Mouse (Mus musculus) layer of hippocampus, postnatal 10 days (tissue): ENCODE measurements at regions not wholly inside any gene's neighbourhood (a gene's known extent, or its start where the extent isn't known, plus 50 kb on each side); places are given as distances from the start of the nearest gene placed in this dataset.

Source experiments
- DNase-seq, 2 experiments: peaks; one replicate each; pipeline ENCODE4 v3.0.0; 2021; ENCODE audit warnings: low spot score in 2 of 2

DNA sequence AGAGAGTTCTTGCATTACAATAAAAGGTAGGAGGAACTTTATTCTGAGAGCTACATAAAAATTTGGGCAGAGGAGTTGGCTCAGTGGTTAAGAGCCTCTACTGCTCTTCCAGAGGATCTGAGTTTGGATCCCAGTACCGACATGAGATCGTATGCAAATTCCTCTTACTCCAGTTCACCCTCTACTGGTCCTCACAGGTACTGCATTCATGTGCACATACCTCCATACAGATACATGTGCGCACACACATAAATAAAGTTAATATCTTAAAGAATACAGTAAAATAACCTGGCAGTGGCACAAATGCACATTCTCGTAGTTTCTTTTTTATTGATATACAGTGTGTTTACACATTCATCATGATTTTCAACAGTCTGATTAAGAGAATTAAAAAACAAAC is 232.4 kb downstream of the Vps13c start:
- DNase-seq: no peak

DNA sequence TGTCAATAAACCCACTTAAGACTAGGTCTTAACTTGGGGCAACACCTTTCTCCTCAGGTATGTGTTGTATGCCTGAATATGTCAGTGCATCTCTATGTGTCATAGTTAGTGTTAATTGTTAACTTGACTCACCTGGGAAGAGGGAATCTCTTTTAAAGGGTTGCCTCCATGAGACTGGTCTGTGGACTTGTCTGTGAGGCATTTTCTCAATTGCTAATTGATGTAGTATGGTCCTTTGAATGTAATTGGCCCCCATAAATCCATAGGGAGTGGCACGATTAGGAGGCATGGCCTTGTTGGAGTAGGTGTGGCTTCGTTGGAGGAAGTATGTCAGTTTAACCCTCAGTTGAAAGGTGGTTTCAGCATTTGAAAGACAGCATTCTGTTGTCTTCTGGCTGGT is 237.1 kb downstream of the Vps13c start:
- DNase-seq: no peak

DNA sequence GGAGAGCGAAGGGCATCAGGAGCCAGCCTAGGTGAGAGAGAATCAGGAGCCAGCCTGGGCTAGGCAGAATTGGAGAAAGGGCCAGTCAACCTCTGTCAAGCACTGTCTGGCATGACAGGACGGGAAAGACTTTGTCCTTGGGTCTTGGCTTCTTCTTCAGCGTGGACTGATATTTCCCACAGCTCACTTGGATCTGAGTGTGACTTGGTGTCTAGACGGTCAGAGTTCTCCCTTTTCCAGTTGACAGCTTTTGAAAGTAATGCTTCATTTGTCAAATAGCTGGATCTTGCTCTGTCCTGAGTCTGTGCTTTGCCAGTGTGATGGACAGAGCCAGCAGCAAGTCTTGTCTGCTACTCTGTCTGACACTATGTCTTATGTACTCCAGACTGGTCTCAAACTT is 243.1 kb downstream of the Vps13c start:
- DNase-seq: no peak

- DNase-seq: no peak
These were observed 244.8 kb downstream of the Vps13c start for GRCm38 (mm10) chr9:68084966-68085365.

- DNase-seq: no peak
These were observed 254.4 kb downstream of the Vps13c start for GRCm38 (mm10) chr9:68094561-68094960.

- DNase-seq: no peak
These were observed 269.6 kb downstream of the Vps13c start for GRCm38 (mm10) chr9:68109841-68110240.

DNA sequence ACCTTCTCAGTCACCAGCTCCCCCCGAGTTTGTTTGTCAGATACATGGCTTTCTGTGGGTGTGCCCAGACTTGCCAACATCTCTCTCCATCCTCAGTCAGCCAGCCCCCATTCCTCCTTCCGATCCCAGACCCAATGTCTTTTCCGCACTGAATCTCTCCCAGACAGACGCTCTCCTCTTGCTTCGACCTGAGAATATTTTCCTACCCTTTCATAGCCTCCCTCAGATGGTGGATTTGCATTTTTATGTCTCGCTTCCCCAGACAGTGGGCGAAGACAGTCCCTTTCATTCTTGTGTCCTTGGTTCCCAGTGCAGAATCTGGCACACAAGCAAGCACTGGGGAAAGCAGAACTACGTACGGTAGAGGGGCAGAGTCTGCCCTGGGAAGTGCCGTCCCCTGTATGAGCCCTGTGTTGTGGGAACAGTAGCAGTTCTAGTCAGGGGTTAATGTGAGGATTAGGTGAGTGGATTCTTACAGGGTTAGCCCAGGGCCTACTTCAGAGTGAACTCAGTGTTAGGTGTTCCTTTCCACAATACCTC is 275.0 kb downstream of the Vps13c start:
- DNase-seq: no peak

DNA sequence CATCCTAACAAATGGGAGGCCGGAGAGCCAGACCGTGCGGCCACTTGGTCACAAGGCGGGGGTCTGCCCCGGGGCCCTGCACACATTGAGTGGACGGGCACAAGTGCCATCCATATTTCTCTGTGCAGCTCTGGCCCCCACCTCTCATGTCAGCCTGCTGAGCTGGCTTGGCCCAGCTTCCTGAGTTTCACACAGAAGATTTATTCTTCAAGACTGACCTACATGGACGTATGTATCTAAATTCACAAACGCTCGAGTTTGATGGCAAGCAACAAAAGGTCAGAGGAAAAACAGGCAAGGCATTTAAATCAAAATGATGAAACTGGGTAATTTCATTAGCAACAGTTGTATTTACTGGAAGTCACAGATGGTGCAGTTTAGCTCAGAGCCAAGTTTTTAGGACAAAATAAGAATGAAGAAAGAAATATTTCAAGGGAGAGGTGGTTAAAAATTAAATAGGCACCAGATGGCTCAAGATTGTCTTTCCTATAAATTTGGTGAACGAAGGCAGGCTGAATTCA is 276.1 kb downstream of the Vps13c start:
- peak in 1 of 2 experiments; percentile 19 for DNase-seq

GRCm38 (mm10) chr9:68118266-68118665 is 278.1 kb downstream of the Vps13c start:
- no peak for DNase-seq

- no peak for DNase-seq
These were observed 282.1 kb downstream of the Vps13c start for GRCm38 (mm10) chr9:68122266-68122665.

DNA sequence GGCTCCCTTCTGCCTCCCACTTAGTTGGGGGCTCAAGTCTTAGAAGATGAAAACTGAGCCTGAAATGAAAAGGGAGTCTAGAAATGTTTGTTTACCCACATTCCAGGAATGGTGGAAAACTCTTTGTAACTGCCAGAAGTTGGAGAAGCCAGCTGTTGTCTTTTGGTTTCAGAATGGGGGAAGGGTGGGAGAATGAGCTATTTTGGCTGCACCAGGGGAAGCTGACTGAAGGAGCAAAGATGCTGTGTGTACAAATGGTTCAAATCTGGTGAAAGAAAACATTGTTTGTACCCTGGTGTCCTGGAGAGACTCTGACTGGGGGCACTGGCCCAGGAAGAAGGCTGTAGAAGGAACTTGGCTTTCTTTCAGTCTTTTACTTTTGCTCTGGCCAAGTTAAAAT is 291.1 kb downstream of the Vps13c start:
- peak; percentile 11 to 20 for DNase-seq

DNA sequence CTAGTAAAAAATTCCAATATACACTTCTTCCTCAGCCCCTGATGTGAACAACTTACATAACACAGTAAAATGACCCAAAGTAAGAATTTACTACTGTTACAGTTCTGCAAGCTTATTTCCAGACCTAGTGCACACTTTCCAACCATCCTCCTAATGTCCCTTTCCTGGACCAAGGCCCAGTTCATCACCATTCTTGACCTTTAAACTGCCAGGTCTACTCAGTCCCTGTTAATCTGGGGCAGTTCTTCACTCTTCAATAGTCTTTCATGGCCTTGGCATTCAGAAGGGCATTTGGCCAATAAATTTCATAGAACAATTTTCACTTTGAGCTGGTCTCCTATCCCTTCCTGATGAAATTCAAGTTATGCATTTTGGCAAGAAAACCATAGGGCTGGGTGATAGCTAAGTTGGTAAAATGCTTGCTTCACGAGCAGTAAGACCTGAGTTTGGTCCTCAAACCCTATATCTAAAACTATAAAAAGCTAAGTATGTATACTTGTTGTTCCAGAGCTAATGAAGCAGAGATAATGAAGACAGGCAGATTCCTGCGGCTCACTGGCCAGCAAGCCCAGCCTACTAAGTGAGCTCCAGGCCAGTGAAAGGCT is 295.4 kb downstream of the Vps13c start:
- no peak for DNase-seq

DNA sequence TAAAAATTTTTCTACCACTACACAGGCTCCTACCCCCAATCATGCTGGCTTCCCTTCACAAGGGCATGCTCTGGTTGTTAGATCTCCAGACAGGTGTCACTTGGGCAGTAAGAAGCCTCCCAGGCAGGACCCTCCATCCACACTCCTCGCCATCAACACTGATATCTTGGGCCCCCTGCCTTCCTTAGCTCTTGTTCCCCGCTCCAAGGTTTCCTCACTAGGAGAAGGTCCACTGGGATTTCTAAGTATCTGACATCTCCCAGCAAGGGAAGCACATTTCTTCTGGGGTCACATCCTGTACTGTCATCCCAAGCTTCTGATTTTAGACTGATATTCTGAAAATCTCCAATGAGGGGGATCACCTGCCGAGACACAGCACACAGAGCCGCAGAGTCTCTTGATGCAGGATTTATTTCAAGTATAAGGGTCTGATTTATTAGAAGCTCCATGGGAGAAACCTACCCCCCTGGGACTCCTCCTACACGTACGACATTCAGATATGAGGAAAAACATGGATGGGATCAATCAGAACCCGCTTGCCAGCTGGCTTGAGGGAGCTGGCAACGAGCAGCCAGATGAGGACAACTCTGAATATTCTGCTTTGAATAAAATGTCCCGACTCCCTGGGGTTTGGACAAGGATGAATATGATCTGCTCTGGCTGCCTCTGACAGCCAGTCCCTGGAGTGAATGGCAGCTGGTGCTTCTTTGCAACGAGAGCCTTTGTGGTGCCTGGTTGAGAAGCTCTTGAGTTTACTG is 322.8 kb downstream of the Vps13c start:
- peak; percentile 18 to 34 for DNase-seq

GRCm38 (mm10) chr9:68166556-68166955 is 326.4 kb downstream of the Vps13c start:
- DNase-seq: no peak

DNA sequence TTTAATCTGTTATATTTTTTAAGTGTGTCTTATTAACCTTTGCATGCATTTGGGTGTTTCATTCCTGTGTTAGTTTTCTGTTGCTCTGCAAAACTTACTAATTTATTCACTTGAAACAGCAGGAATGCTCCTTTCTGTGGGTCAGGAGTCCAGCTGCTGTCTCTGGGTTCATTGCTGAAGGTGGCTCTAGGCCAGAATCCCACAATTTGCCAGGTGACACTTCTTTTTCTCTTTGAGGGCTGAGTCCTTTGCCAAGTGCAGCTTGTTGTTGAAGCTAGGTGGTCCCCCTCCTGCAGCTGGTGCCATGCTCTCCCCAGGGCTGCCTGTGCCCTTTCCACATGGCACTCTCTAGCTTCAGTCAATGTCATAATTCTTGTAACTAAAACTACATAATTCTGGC is 348.7 kb downstream of the Vps13c start:
- DNase-seq: no peak

- no peak for DNase-seq
These were observed 359.6 kb downstream of the Vps13c start for GRCm38 (mm10) chr9:68199831-68200230.

- DNase-seq: no peak
These were observed 360.8 kb downstream of the Vps13c start for GRCm38 (mm10) chr9:68201031-68201430.

DNA sequence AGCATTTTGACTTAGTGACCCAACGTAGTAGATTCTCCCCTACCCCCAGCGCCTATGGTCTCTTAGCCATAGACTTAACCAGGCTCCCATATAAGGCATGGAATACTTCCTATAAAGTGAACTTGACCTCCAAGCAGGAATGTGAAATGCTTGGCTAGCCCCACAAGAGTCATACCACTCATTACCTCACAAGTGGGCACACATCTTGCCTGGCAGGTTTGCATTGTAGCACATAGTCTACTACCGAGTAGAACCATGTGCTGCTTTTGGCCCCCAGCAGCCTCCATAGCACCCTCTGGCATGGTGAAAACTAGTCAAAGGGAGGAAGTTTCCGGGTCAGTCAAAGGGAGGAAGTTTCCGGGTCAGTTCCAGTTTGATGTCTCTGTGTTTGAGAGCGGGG is 385.5 kb downstream of the Vps13c start:
- DNase-seq: no peak

- DNase-seq: no peak
These were observed 390.9 kb downstream of the Vps13c start for GRCm38 (mm10) chr9:68231131-68231530.

GRCm38 (mm10) chr9:68234979-68235649 is 394.9 kb downstream of the Vps13c start:
- no peak for DNase-seq

GRCm38 (mm10) chr9:68239121-68239520 is 398.9 kb downstream of the Vps13c start:
- no peak for DNase-seq

DNA sequence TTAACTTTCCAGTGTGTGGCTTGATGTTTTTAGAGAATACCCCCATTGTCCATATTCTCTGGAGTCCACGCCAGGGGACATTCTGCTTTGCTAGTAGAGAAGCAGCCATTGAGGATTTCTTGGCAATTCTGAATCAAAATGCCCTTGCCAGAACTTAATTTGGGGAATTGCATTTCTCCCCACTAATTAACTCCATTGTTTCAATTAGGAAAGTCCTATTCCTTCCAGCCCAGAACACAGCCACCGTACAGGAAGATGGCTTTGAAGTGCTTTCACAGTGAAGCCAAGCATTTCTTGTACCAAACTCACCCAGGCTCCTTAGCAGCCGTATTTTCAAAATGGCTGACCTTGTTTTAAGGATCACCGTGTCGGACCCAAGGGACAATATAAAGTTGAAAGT is 399.4 kb downstream of the Vps13c start:
- peak; percentile 5 to 14 for DNase-seq
